Mouse (Mus musculus): ENCODE measurements around the gene Tmem8b. TPM values are rescaled to one million over a fixed set of nuclear protein-coding genes. Genes with fewer than 3 reads are reported as not detected.

Tmem8b gene
- polyA plus RNA-seq, 1 experiment from 2014 or later = 2.7 TPM

DNA sequence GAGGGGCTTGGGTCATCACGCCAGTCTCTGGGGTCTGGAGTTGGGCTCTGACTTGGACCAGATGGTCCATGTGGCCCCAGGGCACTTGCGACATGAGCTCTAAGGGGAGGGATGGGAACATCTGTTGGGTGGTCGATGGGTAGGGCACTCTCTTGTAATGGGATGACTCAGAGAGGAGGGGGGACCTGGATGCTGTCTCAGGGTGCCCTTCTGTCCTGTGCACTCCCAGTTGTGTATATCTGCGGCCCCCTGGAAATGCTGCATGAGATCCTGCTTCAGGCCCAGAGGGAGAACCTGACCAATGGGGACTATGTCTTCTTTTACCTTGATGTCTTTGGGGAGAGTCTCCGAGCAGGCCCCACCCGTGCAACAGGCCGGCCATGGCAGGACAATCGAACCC is 35.5 kb upstream of the Tmem8b start:
- no peaks in the 10 kb centered on the region for H3K27me3 ChIP-seq (replicated peaks; ENCODE audit: control insufficient read depth, insufficient read depth, low read length)
- H3K9me3 ChIP-seq (ENCODE audit: control insufficient read depth, low read length) = no peaks in the 10 kb centered on the region
- peaks cover 31% of the 10 kb centered on the region for H3K4me1 ChIP-seq (ENCODE audit: control insufficient read depth, insufficient read depth, low read length)
- no peak overlapping the region for H3K27ac ChIP-seq (replicated peaks; ENCODE audit: low read depth, low read length)
- no peak overlapping the region for H3K4me3 ChIP-seq (ENCODE audit: low read depth, low read length)
- DNase-seq (ENCODE audit: low spot score) = no peak
- H3K4me2 ChIP-seq (ENCODE audit: low read depth, low read length) = peak overlapping the region; percentile 89
- 78% methylated on average over 7 of the region's 8 CpGs for WGBS
- no peak for ATAC-seq (ENCODE audit: low read depth)
- H3K36me3 ChIP-seq (ENCODE audit: control insufficient read depth, insufficient read depth, low read length) = no peaks in the 10 kb centered on the region
- H3K9ac ChIP-seq (ENCODE audit: low read depth, low read length) = no peak overlapping the region

- H3K4me2 ChIP-seq (ENCODE audit: low read depth, low read length) = peak overlapping the region; percentile 89
- no peak for ATAC-seq (ENCODE audit: low read depth)
Measured at GRCm38 (mm10) chr4:43633736-43634135, 35.0 kb upstream of the Tmem8b start.

DNA sequence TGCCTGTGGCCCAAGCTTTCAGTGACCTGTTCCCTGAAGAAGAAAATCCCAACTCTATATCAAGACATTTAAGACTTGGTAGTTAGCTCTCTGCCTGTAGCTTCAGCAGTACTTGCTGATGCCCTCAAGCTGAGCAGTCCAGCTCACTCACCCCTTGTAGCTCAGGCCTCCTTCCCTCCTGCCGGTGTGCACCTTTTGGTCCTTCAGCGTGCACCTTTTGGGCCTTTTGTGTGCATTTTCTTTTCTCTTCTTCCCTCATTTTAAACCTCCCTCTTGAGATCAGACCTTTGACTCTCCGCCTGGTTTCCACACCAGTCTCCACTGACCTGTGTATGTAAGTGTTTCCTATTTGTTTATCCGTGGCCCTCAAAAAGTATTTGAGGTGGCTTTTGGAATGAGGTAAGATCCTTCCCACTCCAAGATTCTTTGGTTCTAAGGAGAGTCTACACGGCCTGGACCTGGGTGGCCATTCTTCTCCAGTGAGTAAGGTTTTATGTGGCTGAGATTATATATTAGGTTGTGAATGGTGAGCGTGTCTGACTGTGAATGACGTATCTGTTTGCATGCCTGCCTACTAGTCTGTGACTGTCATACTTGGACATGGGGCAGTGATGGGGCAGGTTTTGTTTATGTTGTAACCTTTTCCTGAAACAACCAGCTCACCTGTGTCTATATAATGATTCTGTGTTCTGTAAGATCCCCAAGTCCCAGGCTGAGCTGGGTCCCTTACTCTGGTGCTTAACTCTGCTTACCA is 34.0 kb upstream of the Tmem8b start:
- no peaks in the 10 kb centered on the region for H3K27me3 ChIP-seq (replicated peaks; ENCODE audit: control insufficient read depth, insufficient read depth, low read length)
- H3K4me1 ChIP-seq (ENCODE audit: control insufficient read depth, insufficient read depth, low read length) = peaks cover 31% of the 10 kb centered on the region
- ATAC-seq (ENCODE audit: low read depth) = no peak
- no peaks in the 10 kb centered on the region for H3K36me3 ChIP-seq (ENCODE audit: control insufficient read depth, insufficient read depth, low read length)
- DNase-seq (ENCODE audit: low spot score) = no peak
- no peak overlapping the region for H3K27ac ChIP-seq (replicated peaks; ENCODE audit: low read depth, low read length)
- no peak overlapping the region for H3K9ac ChIP-seq (ENCODE audit: low read depth, low read length)
- no peak overlapping the region for H3K4me3 ChIP-seq (ENCODE audit: low read depth, low read length)
- H3K4me2 ChIP-seq (ENCODE audit: low read depth, low read length) = no peak overlapping the region
- H3K9me3 ChIP-seq (ENCODE audit: control insufficient read depth, low read length) = no peaks in the 10 kb centered on the region
- 85% methylated on average over 7 of the region's 7 CpGs for WGBS

More at GRCm38 (mm10) chr4:43633736-43634135, 35.0 kb upstream of the Tmem8b start:
- Histone ChIP-seq H3K4me3 (ENCODE audit: low read depth, low read length) (no peak overlapping the region), H3K27ac (replicated peaks; ENCODE audit: low read depth, low read length) (no peak overlapping the region), H3K9ac (ENCODE audit: low read depth, low read length) (no peak overlapping the region), H3K4me1 (ENCODE audit: control insufficient read depth, insufficient read depth, low read length) (peaks cover 31% of the 10 kb centered on the region), H3K36me3 (ENCODE audit: control insufficient read depth, insufficient read depth, low read length) (no peaks in the 10 kb centered on the region), H3K9me3 (ENCODE audit: control insufficient read depth, low read length) (no peaks in the 10 kb centered on the region), H3K27me3 (replicated peaks; ENCODE audit: control insufficient read depth, insufficient read depth, low read length) (no peaks in the 10 kb centered on the region)
- WGBS = 98% methylated on average over 2 of the region's 2 CpGs
- DNase-seq (ENCODE audit: low spot score) = no peak

DNA sequence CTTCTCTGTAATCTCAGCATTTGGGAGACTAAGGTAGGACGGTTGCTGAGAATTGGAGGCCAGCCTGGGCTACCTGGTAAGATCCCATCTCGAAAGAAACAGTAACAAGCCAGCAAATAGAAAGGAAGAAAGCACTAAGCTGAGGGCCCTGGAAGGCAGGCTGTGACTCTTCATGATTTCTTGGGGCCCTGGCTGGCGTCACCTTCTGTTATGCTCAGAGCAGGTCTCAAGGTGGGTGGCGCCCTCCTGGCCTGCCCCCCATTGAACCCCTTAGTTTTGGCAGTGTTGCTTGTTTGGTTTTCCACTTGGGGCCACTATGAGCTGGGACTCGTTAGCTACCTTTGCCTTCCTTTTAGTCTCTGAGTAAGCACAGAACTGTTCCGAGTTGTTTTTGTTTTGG is 32.0 kb upstream of the Tmem8b start:
- Histone ChIP-seq H3K9me3 (ENCODE audit: control insufficient read depth, low read length) (no peaks in the 10 kb centered on the region), H3K9ac (ENCODE audit: low read depth, low read length) (no peak overlapping the region), H3K27ac (replicated peaks; ENCODE audit: low read depth, low read length) (no peak overlapping the region), H3K27me3 (replicated peaks; ENCODE audit: control insufficient read depth, insufficient read depth, low read length) (no peaks in the 10 kb centered on the region), H3K4me1 (ENCODE audit: control insufficient read depth, insufficient read depth, low read length) (peaks cover 22% of the 10 kb centered on the region), H3K4me2 (ENCODE audit: low read depth, low read length) (no peak overlapping the region), H3K4me3 (ENCODE audit: low read depth, low read length) (no peak overlapping the region), H3K36me3 (ENCODE audit: control insufficient read depth, insufficient read depth, low read length) (no peaks in the 10 kb centered on the region)
- whole genome bisulfite sequencing = 77% methylated on average over 6 of the region's 6 CpGs
- no peak for ATAC-seq (ENCODE audit: low read depth)
- no peak for DNase-seq (ENCODE audit: low spot score)

- DNase-seq (ENCODE audit: low spot score) = no peak
Measured at GRCm38 (mm10) chr4:43640076-43640475, 28.7 kb upstream of the Tmem8b start.

GRCm38 (mm10) chr4:43640491-43640890 is 28.3 kb upstream of the Tmem8b start:
- peaks cover 22% of the 10 kb centered on the region; the same call in 1 of the 2 replicates for H3K36me3 ChIP-seq (ENCODE audit: control insufficient read depth, insufficient read depth, low read length)
- DNase-seq (ENCODE audit: low spot score) = no peak
- WGBS = 78% methylated on average over 6 of the region's 6 CpGs
- no peak overlapping the region for H3K9ac ChIP-seq (ENCODE audit: low read depth, low read length)
- ATAC-seq (ENCODE audit: low read depth) = no peak
- H3K27ac ChIP-seq (replicated peaks; ENCODE audit: low read depth, low read length) = no peak overlapping the region
- no peaks in the 10 kb centered on the region for H3K27me3 ChIP-seq (replicated peaks; ENCODE audit: control insufficient read depth, insufficient read depth, low read length)
- no peak overlapping the region for H3K4me3 ChIP-seq (ENCODE audit: low read depth, low read length)
- H3K4me1 ChIP-seq (ENCODE audit: control insufficient read depth, insufficient read depth, low read length) = no peaks in the 10 kb centered on the region
- no peaks in the 10 kb centered on the region for H3K9me3 ChIP-seq (ENCODE audit: control insufficient read depth, low read length)
- no peak overlapping the region for H3K4me2 ChIP-seq (ENCODE audit: low read depth, low read length)

More at GRCm38 (mm10) chr4:43640076-43640475, 28.7 kb upstream of the Tmem8b start:
- WGBS = 68% methylated on average over 9 of the region's 9 CpGs
- Histone ChIP-seq H3K4me2 (ENCODE audit: low read depth, low read length) (no peak overlapping the region), H3K9me3 (ENCODE audit: control insufficient read depth, low read length) (no peaks in the 10 kb centered on the region), H3K4me1 (ENCODE audit: control insufficient read depth, insufficient read depth, low read length) (no peaks in the 10 kb centered on the region), H3K27ac (replicated peaks; ENCODE audit: low read depth, low read length) (no peak overlapping the region), H3K27me3 (replicated peaks; ENCODE audit: control insufficient read depth, insufficient read depth, low read length) (no peaks in the 10 kb centered on the region), H3K9ac (ENCODE audit: low read depth, low read length) (no peak overlapping the region), H3K36me3 (ENCODE audit: control insufficient read depth, insufficient read depth, low read length) (peaks cover 22% of the 10 kb centered on the region; the same call in 1 of the 2 replicates), H3K4me3 (ENCODE audit: low read depth, low read length) (no peak overlapping the region)
- no peak for ATAC-seq (ENCODE audit: low read depth)

- peaks cover 8% of the 10 kb centered on the region; the same call in 1 of the 2 replicates for H3K9me3 ChIP-seq (ENCODE audit: control insufficient read depth, low read length)
- no peak overlapping the region for H3K9ac ChIP-seq (ENCODE audit: low read depth, low read length)
- DNase-seq (ENCODE audit: low spot score) = no peak
- 93% methylated on average over 3 of the region's 3 CpGs for WGBS
- H3K36me3 ChIP-seq (ENCODE audit: control insufficient read depth, insufficient read depth, low read length) = peaks cover 44% of the 10 kb centered on the region
- no peak overlapping the region for H3K27ac ChIP-seq (replicated peaks; ENCODE audit: low read depth, low read length)
- no peak overlapping the region for H3K4me2 ChIP-seq (ENCODE audit: low read depth, low read length)
- no peaks in the 10 kb centered on the region for H3K27me3 ChIP-seq (replicated peaks; ENCODE audit: control insufficient read depth, insufficient read depth, low read length)
- H3K4me3 ChIP-seq (ENCODE audit: low read depth, low read length) = no peak overlapping the region
- H3K4me1 ChIP-seq (ENCODE audit: control insufficient read depth, insufficient read depth, low read length) = no peaks in the 10 kb centered on the region
- no peak for ATAC-seq (ENCODE audit: low read depth)
Measured at GRCm38 (mm10) chr4:43649783-43650182, 19.0 kb upstream of the Tmem8b start.

- H3K4me2 ChIP-seq (ENCODE audit: low read depth, low read length) = peak overlapping the region; percentile 50; the same call in 1 of the 2 replicates
- no peaks in the 10 kb centered on the region for H3K27me3 ChIP-seq (replicated peaks; ENCODE audit: control insufficient read depth, insufficient read depth, low read length)
- H3K27ac ChIP-seq (replicated peaks; ENCODE audit: low read depth, low read length) = no peak overlapping the region; the same call in 1 of the 2 replicates
- no peaks in the 10 kb centered on the region for H3K4me1 ChIP-seq (ENCODE audit: control insufficient read depth, insufficient read depth, low read length)
- 93% methylated on average over 4 of the region's 4 CpGs for WGBS
- no peak for DNase-seq (ENCODE audit: low spot score)
- H3K9me3 ChIP-seq (ENCODE audit: control insufficient read depth, low read length) = peaks cover 8% of the 10 kb centered on the region; the same call in 1 of the 2 replicates
- H3K9ac ChIP-seq (ENCODE audit: low read depth, low read length) = no peak overlapping the region
- H3K4me3 ChIP-seq (ENCODE audit: low read depth, low read length) = no peak overlapping the region
- peaks cover 31% of the 10 kb centered on the region for H3K36me3 ChIP-seq (ENCODE audit: control insufficient read depth, insufficient read depth, low read length)
- no peak for ATAC-seq (ENCODE audit: low read depth)
Measured at GRCm38 (mm10) chr4:43652726-43653125, 16.0 kb upstream of the Tmem8b start.
